Mouse (Mus musculus) embryonic fibroblast, embryonic 13.5 days (primary cell): ENCODE data around the gene Ubxn1. TPM values are rescaled to one million over a fixed set of nuclear protein-coding genes. Genes with fewer than 3 reads are reported as not detected.

Experiments
- H3K27ac ChIP-seq: 2 replicates; pipeline ENCODE4 v1.5.1; 2012; ENCODE audit warnings: low read length, control low read depth, inconsistent platforms; ENCODE audit not compliant: insufficient read depth
- H3K4me1 ChIP-seq: 2 replicates; pipeline ENCODE4 v1.6.1; 2011; ENCODE audit warnings: low read length; ENCODE audit not compliant: control insufficient read depth, insufficient read depth
- H3K4me3 ChIP-seq: 2 replicates; pipeline ENCODE4 v1.5.1; 2011; ENCODE audit warnings: mild to moderate bottlenecking, control low read depth, low read length; ENCODE audit not compliant: insufficient read depth
- CTCF ChIP-seq: IDR thresholded peaks from 2 replicates; pipeline ENCODE4 v1.5.1; 2011; ENCODE audit warnings: mild to moderate bottlenecking, control low read depth, low read length, moderate library complexity, borderline replicate concordance; ENCODE audit not compliant: insufficient read depth
- POLR2A ChIP-seq: IDR thresholded peaks from 2 replicates; pipeline ENCODE4 v1.6.1; 2011; ENCODE audit warnings: low read depth, mild to moderate bottlenecking, control low read depth, low read length, moderate library complexity
- polyA plus RNA-seq: library from polyadenylated mRNA; stranded (reverse); fragments of >200 nt; gene quantifications from 2 replicates; pipeline ENCODE4 v1.2.4, GENCODE M21; 2011; ENCODE audit warnings: low read depth; ENCODE audit not compliant: missing spikeins, insufficient read length

Gene Ubxn1
- polyA plus RNA-seq, 1 experiment: 104 TPM

DNA sequence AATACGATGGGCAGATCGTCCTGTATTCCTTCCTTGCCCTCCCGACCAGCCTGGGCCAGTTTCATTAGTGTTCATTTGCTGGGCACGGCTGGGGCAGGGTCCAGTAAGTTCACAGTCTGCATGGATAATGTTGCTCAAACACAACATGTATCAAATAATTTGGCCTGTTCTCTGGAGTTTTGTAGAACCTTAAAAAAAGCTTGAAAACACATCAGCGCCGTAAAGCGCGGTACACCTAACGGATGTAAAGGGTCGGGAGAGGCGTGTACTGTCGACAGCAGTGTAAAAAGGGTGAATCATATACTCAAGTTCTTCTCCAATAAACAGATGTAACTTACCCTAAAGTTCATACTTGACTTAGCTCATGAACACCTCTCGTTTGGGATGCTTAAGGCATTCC, 27.3 kb downstream of the Ubxn1 start:
- Histone ChIP-seq H3K4me3 (peak overlapping the region; percentile 87), H3K4me1 (peaks cover 3% of the 10 kb centered on the region), H3K27ac (peak overlapping the region; percentile 76)
- TF ChIP-seq POLR2A (no peak), CTCF (no peak)

DNA sequence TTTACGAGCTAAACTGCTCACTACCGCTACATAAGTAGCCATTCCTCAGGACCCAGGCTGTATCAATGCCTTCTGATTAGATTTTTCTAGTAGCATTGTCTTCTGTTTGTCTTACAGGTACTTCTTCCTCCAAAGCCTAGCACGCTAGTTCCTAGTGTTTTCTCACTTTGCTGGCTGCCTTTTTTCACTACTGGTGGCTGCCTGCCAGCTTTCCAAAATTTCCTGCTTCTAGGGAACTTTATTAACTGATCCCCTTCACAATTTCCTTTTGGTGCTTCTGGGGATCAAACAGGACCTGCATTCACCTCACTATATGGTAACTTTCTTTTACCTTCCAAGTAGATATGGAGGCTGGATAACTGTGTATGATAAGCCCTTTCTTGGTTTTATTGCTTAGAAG, 27.8 kb downstream of the Ubxn1 start:
- Histone ChIP-seq H3K27ac (peak overlapping the region; percentile 76), H3K4me3 (peak overlapping the region; percentile 87), H3K4me1 (peaks cover 3% of the 10 kb centered on the region)
- TF ChIP-seq CTCF: no peak
- no peak for TF ChIP-seq POLR2A

DNA sequence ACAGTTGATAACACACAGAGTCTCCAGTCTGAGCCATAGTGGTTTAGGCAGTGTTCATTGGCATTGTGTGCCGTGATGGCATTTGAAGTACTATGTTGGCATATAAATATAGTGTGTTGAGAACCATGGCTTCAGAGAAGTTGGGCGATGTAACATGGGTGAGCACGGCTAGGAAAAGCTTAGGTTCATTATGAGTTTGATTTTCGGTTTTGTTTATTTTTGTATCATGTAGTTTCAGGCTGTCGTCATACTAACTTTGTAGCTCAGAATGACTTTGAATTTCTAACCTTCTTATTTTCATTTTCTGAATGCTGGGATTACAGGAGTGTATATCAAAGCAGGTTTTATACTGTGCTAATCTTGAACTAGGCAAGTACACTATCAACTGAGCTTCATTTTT, 32.1 kb downstream of the Ubxn1 start:
- TF ChIP-seq POLR2A (no peak), CTCF (no peak)
- Histone ChIP-seq H3K4me3 (no peak overlapping the region), H3K4me1 (no peaks in the 10 kb centered on the region), H3K27ac (no peak overlapping the region)

DNA sequence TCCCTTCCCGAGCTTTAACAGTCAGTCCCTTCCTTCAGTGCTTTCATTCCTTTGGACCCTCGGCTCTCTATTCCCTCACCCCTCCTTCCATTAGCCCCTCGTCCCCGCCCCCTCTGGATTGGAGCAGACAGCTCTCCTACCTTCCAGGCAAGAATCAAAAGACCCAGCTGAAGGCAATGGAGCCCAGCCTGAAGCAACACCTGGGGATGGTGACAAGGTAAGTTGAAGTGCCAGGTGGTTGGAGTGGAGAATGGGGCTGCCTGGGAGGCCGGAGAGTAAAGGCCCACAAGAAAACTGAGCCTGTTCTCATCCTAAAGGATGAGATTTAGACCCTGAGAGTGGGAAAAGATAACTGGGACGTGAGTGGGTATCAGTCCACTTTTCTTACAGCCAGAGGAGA, 37.2 kb downstream of the Ubxn1 start:
- Histone ChIP-seq H3K4me1 (no peaks in the 10 kb centered on the region), H3K27ac (no peak overlapping the region), H3K4me3 (no peak overlapping the region)
- TF ChIP-seq POLR2A (no peak), CTCF (no peak)

DNA sequence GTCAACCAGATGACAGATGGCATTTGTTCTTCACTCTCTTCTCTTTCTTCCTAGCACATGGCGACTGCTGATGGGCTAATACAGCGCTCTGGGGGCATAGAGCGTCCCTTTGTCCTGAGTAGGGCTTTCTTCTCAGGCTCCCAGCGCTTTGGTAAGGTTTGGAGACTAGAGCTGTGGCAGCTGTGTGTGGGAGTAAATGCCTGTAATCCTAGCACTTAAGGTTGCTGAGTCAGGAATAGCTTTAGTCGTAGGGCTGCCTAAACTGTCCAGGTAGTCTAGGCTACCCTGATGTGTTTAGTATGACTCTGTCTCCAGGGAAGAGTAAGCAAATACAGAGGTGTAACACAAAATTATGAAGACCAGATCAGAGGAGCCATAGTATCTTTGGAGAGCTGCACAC, 40.5 kb downstream of the Ubxn1 start:
- H3K4me3 ChIP-seq: no peak overlapping the region
- H3K27ac ChIP-seq: no peak overlapping the region
- H3K4me1 ChIP-seq: no peaks in the 10 kb centered on the region
- TF ChIP-seq POLR2A (no peak), CTCF (no peak)

DNA sequence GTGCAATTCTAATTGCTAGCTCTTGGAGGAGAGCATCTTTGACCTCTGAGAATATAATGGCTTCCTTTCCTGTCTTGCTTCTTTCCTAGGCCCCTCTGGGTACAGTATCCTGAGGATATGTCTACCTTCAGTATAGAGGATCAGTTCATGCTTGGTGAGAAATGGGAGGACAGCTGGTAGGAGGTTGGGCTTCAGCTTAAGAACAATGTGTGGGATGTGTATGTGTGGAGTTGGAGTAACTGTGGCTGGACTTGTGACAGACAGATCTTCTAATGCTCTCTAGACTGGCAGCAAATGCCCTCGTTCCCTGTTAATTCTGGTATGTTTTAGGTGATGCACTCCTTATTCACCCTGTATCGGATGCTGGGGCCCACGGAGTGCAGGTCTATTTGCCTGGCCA, 42.9 kb downstream of the Ubxn1 start:
- H3K4me3 ChIP-seq: no peak overlapping the region
- no peaks in the 10 kb centered on the region for H3K4me1 ChIP-seq
- TF ChIP-seq POLR2A (no peak), CTCF (no peak)
- no peak overlapping the region for H3K27ac ChIP-seq

DNA sequence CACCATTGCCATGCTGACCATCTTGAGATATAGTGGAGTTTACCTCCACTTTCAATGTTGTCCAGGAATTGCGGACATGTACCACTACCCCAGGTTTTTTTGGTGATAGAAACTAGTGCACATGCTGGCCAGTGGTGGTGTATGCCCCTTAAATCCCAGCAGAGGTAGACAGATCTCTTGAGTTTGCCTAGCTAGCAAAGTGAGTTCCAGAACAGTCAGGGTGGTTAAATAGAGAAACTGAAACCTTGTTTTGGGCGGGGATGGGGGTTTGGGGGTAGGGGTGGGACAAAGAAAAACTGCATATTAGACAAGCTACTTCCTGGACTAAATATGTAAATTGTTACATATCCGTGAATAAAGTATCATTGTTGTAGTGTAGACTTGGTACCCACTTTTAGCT, 47.7 kb downstream of the Ubxn1 start:
- H3K27ac ChIP-seq: no peak overlapping the region
- no peak overlapping the region for H3K4me3 ChIP-seq
- TF ChIP-seq POLR2A: no peak
- TF ChIP-seq CTCF: no peak
- 0 out of 2 replicates have a peak, but pooled peaks cover 4% of the 10 kb centered on the region for H3K4me1 ChIP-seq

DNA sequence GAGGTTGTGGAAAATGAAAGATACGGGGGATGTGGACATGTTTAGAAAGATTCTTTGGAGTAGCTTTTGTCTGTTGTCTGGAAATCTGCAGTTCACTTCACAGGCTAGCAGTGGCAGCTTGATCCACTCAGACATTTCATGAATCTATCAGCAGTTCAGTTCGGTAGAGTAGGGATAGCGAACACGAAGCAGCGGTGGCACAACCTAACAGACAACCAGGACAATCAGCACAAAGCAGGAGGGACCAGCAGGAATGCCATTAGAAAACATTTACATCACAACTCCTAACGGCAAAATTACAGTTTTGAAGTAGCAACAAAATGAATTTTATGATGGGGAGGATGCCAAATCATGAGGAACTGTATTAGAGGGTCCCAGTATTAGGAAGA, 48.4 kb downstream of the Ubxn1 start:
- H3K27ac ChIP-seq: peak overlapping the region; percentile 79
- TF ChIP-seq POLR2A (no peak; the same call in 1 of the 2 replicates), CTCF (no peak)
- 0 out of 2 replicates have a peak, but pooled peaks cover 4% of the 10 kb centered on the region for H3K4me1 ChIP-seq
- H3K4me3 ChIP-seq: 0 out of 2 replicates have a peak overlapping the region, but pooled peaks have one; percentile 7

DNA sequence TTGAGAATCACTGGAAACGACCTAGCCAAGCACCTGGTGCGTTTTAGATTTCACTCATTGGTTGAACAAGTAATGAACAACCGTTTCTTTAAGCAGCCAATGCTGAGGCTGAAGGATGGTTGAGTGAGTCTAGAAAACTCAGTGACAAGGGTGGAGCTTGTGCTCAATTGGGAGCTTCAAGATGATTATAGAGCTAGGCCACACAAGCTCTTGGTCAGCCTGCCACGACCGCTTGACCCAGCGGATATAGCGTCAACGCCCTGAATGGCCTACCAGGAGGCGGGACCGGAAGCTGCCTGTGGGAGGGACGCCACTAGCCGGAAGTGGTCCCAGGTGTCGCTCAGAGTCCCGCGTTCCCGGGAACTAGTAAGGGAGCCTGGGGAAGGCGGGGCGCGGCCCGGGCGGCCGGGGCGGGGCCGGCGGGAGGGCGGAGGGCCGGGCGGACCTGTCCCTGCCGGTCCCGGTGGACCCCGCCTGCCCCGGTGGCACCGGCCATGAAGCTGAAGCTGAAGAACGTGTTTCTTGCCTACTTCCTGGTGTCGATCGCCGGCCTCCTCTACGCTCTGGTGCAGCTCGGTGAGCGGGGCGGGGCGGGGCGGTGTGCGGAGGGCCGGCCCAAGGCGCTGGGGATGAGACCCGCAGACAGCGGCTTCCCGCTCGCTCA, 48.9 kb downstream of the Ubxn1 start, which contains the start of gene B3gat3:
TSS of gene B3gat3 (plus strand) at position 302 of the 664 bp plus-strand sequence.
- Histone ChIP-seq H3K4me1 (0 out of 2 replicates have a peak, but pooled peaks cover 4% of the 10 kb centered on the region), H3K27ac (peak within 1 kb of the TSS; percentile 79), H3K4me3 (peak within 1 kb of the TSS; percentile 99)
- peak; percentile 93 for TF ChIP-seq POLR2A
- no peak for TF ChIP-seq CTCF

DNA sequence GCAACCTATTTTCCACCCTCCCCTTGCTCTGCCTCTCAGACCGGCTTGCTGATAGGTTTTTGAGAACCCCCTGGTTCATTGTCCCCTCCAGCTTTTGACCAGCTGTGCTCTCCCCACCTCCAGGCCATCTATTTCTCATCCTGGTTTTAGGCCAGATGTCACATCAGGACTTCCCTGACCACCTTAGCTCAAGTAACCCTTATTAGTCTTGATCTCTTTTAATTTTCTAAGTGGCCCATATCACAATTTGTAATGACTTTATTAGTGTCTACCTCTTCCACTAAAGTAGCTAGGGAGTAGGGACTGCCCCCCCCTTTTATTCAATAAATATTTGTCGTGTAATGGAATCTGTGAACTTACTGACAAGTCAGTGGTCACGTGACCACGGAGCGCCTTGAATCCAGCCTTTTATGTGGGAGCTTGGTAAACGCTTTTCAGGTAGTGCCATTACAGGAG, 49.6 kb downstream of the Ubxn1 start:
- H3K4me3 ChIP-seq: peak overlapping the region; percentile 99
- TF ChIP-seq POLR2A (no peak), CTCF (no peak)
- H3K4me1 ChIP-seq: 0 out of 2 replicates have a peak, but pooled peaks cover 4% of the 10 kb centered on the region
- peak overlapping the region; percentile 79 for H3K27ac ChIP-seq
